Mouse (Mus musculus) cerebral cortex, adult 2 months (tissue): Measurements from ENCODE around the gene Lonp1.

Experiments
- WGBS: fragments of 180-500 bp; shearing (Covaris S2); methylation state at CpG from one replicate; pipeline ENCODE4 v1.1.7; 2018; 5-methylcytosine and 5-hydroxymethylcytosine counted together

Lonp1 gene

DNA sequence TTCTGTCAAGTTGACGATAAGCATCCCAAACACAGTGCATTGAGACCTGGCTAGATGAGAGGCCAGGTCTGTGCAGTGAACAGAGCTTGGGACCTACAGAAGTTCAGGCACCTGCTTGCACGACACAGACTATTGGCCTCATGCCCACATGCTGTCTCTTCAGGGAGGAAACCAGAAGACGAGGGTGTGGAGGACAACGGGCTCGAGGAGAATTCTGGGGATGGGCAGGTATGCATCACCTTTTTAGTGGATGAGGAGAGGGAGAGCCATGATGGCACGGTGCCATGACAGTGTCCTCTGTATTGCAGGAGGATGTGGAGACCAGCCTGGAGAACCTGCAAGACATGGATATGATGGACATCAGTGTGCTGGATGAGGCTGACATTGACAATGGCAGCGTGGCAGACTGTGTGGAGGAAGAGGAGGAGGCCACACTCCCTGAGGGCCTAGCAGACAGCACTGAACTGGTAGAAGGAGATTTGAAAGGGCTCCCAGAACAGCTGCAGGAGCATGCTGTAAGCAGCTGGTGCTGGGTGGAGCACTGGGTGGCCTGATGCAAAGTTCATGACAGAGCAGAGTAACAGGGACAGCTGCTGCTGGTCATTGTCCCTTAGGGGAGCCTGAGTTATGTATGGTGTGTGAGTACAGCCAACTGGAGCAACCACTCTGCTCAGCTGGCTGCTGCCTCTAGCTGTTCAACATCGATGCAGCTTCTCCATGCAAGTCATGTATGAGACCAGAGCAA, 33.0 kb downstream of the Lonp1 start:
- WGBS, result 59% methylated on average over 8 of the region's 8 CpGs

DNA sequence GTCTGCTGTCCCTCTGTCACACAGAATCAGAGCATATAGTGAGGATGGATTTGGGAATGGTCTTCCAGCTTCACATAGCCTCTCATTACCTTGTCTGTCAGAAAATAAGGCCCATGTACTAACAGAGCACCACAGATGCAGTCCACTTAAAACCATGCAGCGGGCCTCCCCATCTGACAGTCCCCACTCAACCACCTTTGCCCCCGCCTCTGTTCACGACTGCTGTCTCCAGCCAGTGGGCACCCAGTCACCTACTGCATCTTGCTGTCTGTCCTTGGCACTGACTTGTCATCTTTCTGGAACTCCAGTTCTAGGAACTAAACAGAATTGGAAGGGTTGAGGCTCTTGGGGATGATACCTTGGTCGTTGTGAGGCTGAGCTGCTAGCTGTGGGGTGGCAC, 37.8 kb downstream of the Lonp1 start:
- WGBS, result 90% methylated on average over 4 of the region's 4 CpGs

- WGBS, result 59% methylated on average over 1 of the region's 1 CpGs
Observed at GRCm38 (mm10) chr17:56587773-56588172, 38.9 kb downstream of the Lonp1 start.

GRCm38 (mm10) chr17:56585171-56585821, 41.4 kb downstream of the Lonp1 start:
- under 1% methylated on average over 61 of the region's 61 CpGs for WGBS

GRCm38 (mm10) chr17:56584257-56585130, 42.2 kb downstream of the Lonp1 start, which contains the start of the genes Safb2 and Safb:
Gene Safb2 (minus strand): TSS chr17:56584585.
Gene Safb (plus strand): TSS chr17:56584825.
- WGBS, result 1% methylated on average over 95 of the region's 101 CpGs

- 1% methylated on average over 33 of the region's 33 CpGs for WGBS
Observed at GRCm38 (mm10) chr17:56583611-56584256, 43.0 kb downstream of the Lonp1 start.

- 59% methylated on average over 1 of the region's 1 CpGs for WGBS
Observed at GRCm38 (mm10) chr17:56583071-56583470, 43.6 kb downstream of the Lonp1 start.

DNA sequence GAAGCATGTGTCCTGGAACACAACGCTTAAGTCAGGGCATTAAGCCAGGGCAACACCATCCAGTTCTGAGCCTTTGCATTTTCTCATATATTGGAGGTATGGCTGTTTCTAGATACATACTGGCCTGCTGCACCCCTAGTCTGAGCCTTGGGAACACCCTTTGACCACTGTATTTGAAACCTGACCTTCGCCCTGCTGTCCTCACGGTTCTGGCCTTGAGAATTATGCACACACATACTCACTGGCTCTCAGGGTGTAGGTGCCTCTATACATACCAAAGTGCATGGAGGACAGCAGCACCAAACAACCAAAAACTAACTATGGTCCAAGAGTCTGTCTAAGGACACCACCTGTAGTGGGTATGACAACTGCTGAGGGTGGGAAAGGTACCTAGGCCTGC, 53.7 kb downstream of the Lonp1 start:
- WGBS, result 78% methylated on average over 3 of the region's 3 CpGs

- WGBS, result 12% methylated on average over 1 of the region's 1 CpGs
Observed at GRCm38 (mm10) chr17:56572154-56572553, 54.5 kb downstream of the Lonp1 start.

GRCm38 (mm10) chr17:56570287-56570686, 56.4 kb downstream of the Lonp1 start:
- 77% methylated on average over 4 of the region's 4 CpGs for WGBS

- WGBS, result 96% methylated on average over 4 of the region's 4 CpGs
Observed at GRCm38 (mm10) chr17:56567370-56567769, 59.3 kb downstream of the Lonp1 start.

GRCm38 (mm10) chr17:56566918-56567317, 59.8 kb downstream of the Lonp1 start:
- WGBS, result 92% methylated on average over 5 of the region's 5 CpGs

GRCm38 (mm10) chr17:56566293-56566692, 60.4 kb downstream of the Lonp1 start:
- WGBS, result 80% methylated on average over 29 of the region's 29 CpGs
